Mouse (Mus musculus): Measurements from ENCODE around the gene Smc1a. TPM values are rescaled to one million over a fixed set of nuclear protein-coding genes. Genes with fewer than 3 reads are reported as not detected.

Gene Smc1a
- total RNA-seq, 2 experiments from 2014 or later = 51.9 to 63.2 TPM

Other genes starting within 250 kb of the Smc1a start
- 100 to 1,000 TPM; 152 to 202 TPM for gene Huwe1, start 215.6 kb upstream of the Smc1a start, total RNA-seq (2021)
- 100 to 1,000 TPM; 222 to 238 TPM for gene Hsd17b10, start 14.6 kb upstream of the Smc1a start, total RNA-seq (2021)
- 1 to 10 TPM; 1.3 to 1.8 TPM for gene Ribc1, start 133 bp upstream of the Smc1a start, total RNA-seq (2021)
- 10 to 100 TPM; 25.3 to 30.0 TPM for gene Iqsec2, start 127.8 kb downstream of the Smc1a start, total RNA-seq (2021)
- 10 to 100 TPM; 52.9 to 72.5 TPM for gene Kdm5c, start 216.6 kb downstream of the Smc1a start, total RNA-seq (2021)

Data from adrenal gland, postnatal 10 days (tissue).